ENCODE assay signal across 8 mouse cellular contexts in genomic region chr17:26068831-26069739, GRCm38 (mm10). TPM values are rescaled to one million over a fixed set of nuclear protein-coding genes. Genes with fewer than 3 reads are reported as not detected.
DNase-seq lines count a peak whose midpoint lies in the region; ATAC-seq lines count a peak whose summit lies in the region.

TSS of gene Rab11fip3 (minus strand) at chr17:26069555.

- H3K4me3 ChIP-seq in erythroblast, embryonic 14.5 days (replicated peaks), result peak within 1 kb of the TSS; percentile 73
- H3K4me3 ChIP-seq in heart, embryonic 11.5 days (ENCODE audit: low read depth, low read length), result peak within 1 kb of the TSS; percentile 86
- peak within 1 kb of the TSS; percentile 84 for H3K4me3 ChIP-seq in kidney, embryonic 15.5 days (replicated peaks)

- no peaks in the 10 kb centered on the region for H3K36me3 ChIP-seq in erythroblast, embryonic 14.5 days (ENCODE audit: control insufficient read depth)
- 0 out of 2 replicates have a peak, but pooled peaks cover 2% of the 10 kb centered on the region for H3K36me3 ChIP-seq in heart, embryonic 11.5 days (ENCODE audit: control insufficient read depth, insufficient read depth, low read length)
- peaks cover 9% of the 10 kb centered on the region; the same call in 1 of the 2 replicates for H3K36me3 ChIP-seq in kidney, embryonic 15.5 days

- H3K9ac ChIP-seq in heart, embryonic 11.5 days (ENCODE audit: low read depth, low read length), result peak within 1 kb of the TSS; percentile 84
- peak within 1 kb of the TSS; percentile 72 for H3K9ac ChIP-seq in kidney, embryonic 15.5 days

- peaks cover 69% of the 10 kb centered on the region for H3K27me3 ChIP-seq in erythroblast, embryonic 14.5 days (ENCODE audit: control insufficient read depth)
- peaks cover 4% of the 10 kb centered on the region; the same call in 1 of the 2 replicates for H3K27me3 ChIP-seq in heart, embryonic 11.5 days (ENCODE audit: control insufficient read depth, insufficient read depth, low read length)
- H3K27me3 ChIP-seq in kidney, embryonic 15.5 days, result peaks cover 11% of the 10 kb centered on the region; the same call in 1 of the 2 replicates

- peaks cover 13% of the 10 kb centered on the region; the same call in 1 of the 2 replicates for H3K9me3 ChIP-seq in erythroblast, embryonic 14.5 days (ENCODE audit: control insufficient read depth, low read length)
- H3K9me3 ChIP-seq in heart, embryonic 11.5 days (replicated peaks; ENCODE audit: control insufficient read depth, low read length), result no peaks in the 10 kb centered on the region
- no peaks in the 10 kb centered on the region for H3K9me3 ChIP-seq in kidney, embryonic 15.5 days (replicated peaks)

- peak within 1 kb of the TSS; percentile 100 for H3K4me2 ChIP-seq in heart, embryonic 11.5 days
- peak within 1 kb of the TSS; percentile 96 for H3K4me2 ChIP-seq in kidney, embryonic 15.5 days

- DNase-seq in brain, embryonic 18.5 days (ENCODE audit: low read depth, low spot score), result peak; percentile 85
- peak; percentile 81 for DNase-seq in liver
- DNase-seq in spleen, postnatal 36 days (ENCODE audit: low spot score in 2 of 2), result peak; percentile 70 to 71

- H3K4me1 ChIP-seq in erythroblast, embryonic 14.5 days (ENCODE audit: control insufficient read depth), result peaks cover 31% of the 10 kb centered on the region
- H3K4me1 ChIP-seq in heart, embryonic 11.5 days (ENCODE audit: control insufficient read depth, insufficient read depth, low read length), result peaks cover 37% of the 10 kb centered on the region
- peaks cover 46% of the 10 kb centered on the region for H3K4me1 ChIP-seq in kidney, embryonic 15.5 days

- WGBS in heart, embryonic 11.5 days (ENCODE audit: insufficient replicate concordance), result under 1% methylated on average over 92 of the region's 94 CpGs
- WGBS in kidney, embryonic 15.5 days, result under 1% methylated on average over 93 of the region's 94 CpGs

- H3K27ac ChIP-seq in heart, embryonic 11.5 days (ENCODE audit: low read depth, low read length), result peak within 1 kb of the TSS; percentile 50; the same call in 1 of the 2 replicates
- peak within 1 kb of the TSS; percentile 63 for H3K27ac ChIP-seq in kidney, embryonic 15.5 days

- ATAC-seq in CD4-positive, CD25-positive, alpha-beta regulatory T cell, adult 4 months, result peak; percentile 97
- peak; percentile 75 for ATAC-seq in heart, embryonic 11.5 days (replicated peaks; ENCODE audit: insufficient number of reproducible peaks, low FRiP score, low TSS enrichment)
- peak; percentile 89 for ATAC-seq in kidney, embryonic 15.5 days (replicated peaks; ENCODE audit: low FRiP score)
- peak; percentile 75 for ATAC-seq in monocyte, adult 5-6 weeks (replicated peaks; ENCODE audit: insufficient number of reproducible peaks, low FRiP score, low TSS enrichment, poor library complexity, severe bottlenecking)

RNA-seq across cellular contexts. Expression of gene Rab11fip3, which starts in this region (rescaled TPM):
- 1 to 10 TPM; 1.8 to 2.3 TPM for polyA plus RNA-seq in CD4-positive, CD25-positive, alpha-beta regulatory T cell, adult 4 months (2017; shearing (Covaris generic))
- 0.23 and 0.36 TPM in 2 replicates for polyA plus RNA-seq in erythroblast, embryonic 14.5 days (2012)
- 11.9 and 12.8 TPM in 2 replicates for polyA plus RNA-seq in heart, embryonic 11.5 days (2014; fragmentation: Nextera tagmentation; extraction: Ambion mirVana)
- 29.1 and 30.2 TPM in 2 replicates for polyA plus RNA-seq in kidney, embryonic 15.5 days (2015; fragmentation: Nextera tagmentation; extraction: Ambion mirVana)
- 0.32 to 4.0 TPM (median 1.2 TPM) in 3 replicates for total RNA-seq in monocyte, adult 5-6 weeks (2017)

Comparison
In these comparisons a context has a peak if more than half of its experiments do, and no peak if none do; other contexts are left out.
1. Peak in every context shown above with its lines: DNase-seq, ATAC-seq, H3K4me3 ChIP-seq and H3K27ac ChIP-seq.